Mouse (Mus musculus) CH12.LX (cell line): Measurements from ENCODE around the gene Cdk15. TPM values are rescaled to one million over a fixed set of nuclear protein-coding genes. Genes with fewer than 3 reads are reported as not detected.

Source experiments
- DNase-seq: peaks from one replicate; pipeline ENCODE4 v3.0.0-alpha.2; 2013; ENCODE audit errors: extremely low read depth
- H3K27ac ChIP-seq: 2 replicates; pipeline ENCODE4 v1.5.1; 2012; ENCODE audit warnings: low read depth, mild to moderate bottlenecking, control low read depth, moderate library complexity; ENCODE audit not compliant: insufficient read depth
- H3K27me3 ChIP-seq: replicated peaks from 2 replicates; pipeline ENCODE3; 2012; ENCODE audit warnings: inconsistent platforms
- H3K36me3 ChIP-seq, 2 experiments: replicated peaks in 1 of 2; 2 replicates each; pipeline versions ENCODE3 to v1.6.1; 2012; ENCODE audit warnings: inconsistent platforms in 1 of 2, low read length in 1 of 2, mild to moderate bottlenecking in 1 of 2, mixed read lengths in 1 of 2, moderate library complexity in 1 of 2; ENCODE audit not compliant: control insufficient read depth in 1 of 2, insufficient read depth in 1 of 2
- H3K4me1 ChIP-seq, 2 experiments: 2 replicates each; pipeline ENCODE4 v1.6.1; 2012; ENCODE audit warnings: inconsistent platforms in 1 of 2, moderate library complexity in 1 of 2; ENCODE audit not compliant: insufficient read depth in 2 of 2, control insufficient read depth in 1 of 2
- H3K4me2 ChIP-seq: 2 replicates; pipeline ENCODE4 v1.6.1; 2012; ENCODE audit warnings: low read depth, mild to moderate bottlenecking, control low read depth; ENCODE audit not compliant: poor library complexity, insufficient read depth, severe bottlenecking
- H3K4me3 ChIP-seq, 3 experiments: fragments of 150-350 bp in 1 of 3; sonication (generic) in 1 of 3; replicated peaks in 1 of 3; 2 replicates each; pipeline versions ENCODE3 to v1.5.1; 2011 to 2012; ENCODE audit warnings: low read depth in 2 of 3, low read length in 2 of 3, mild to moderate bottlenecking in 2 of 3, moderate library complexity in 2 of 3, control low read depth in 1 of 3, improper control_type of control experiment in 1 of 3, inconsistent platforms in 1 of 3, mixed read lengths in 1 of 3; ENCODE audit not compliant: poor library complexity in 1 of 3
- H3K79me2 ChIP-seq: replicated peaks from 2 replicates; pipeline ENCODE4 v1.6.1; 2012; ENCODE audit warnings: mild to moderate bottlenecking, moderate library complexity; ENCODE audit not compliant: control insufficient read depth, poor library complexity, insufficient read depth, severe bottlenecking; ENCODE audit errors: extremely low read depth
- H3K9ac ChIP-seq: 2 replicates; pipeline ENCODE4 v1.6.1; 2012; ENCODE audit warnings: low read depth, mild to moderate bottlenecking, control low read depth, moderate library complexity; ENCODE audit not compliant: insufficient read depth
- H3K9me3 ChIP-seq: replicated peaks from 2 replicates; pipeline ENCODE3; 2012; ENCODE audit warnings: low read length, inconsistent platforms, mixed read lengths
- CHD1 ChIP-seq: IDR thresholded peaks from 2 replicates; pipeline ENCODE4 v1.6.1; 2012; ENCODE audit warnings: low read depth, low read length, improper control_type of control experiment, inconsistent platforms
- CHD2 ChIP-seq: IDR thresholded peaks from 2 replicates; pipeline ENCODE4 v1.6.1; 2011; ENCODE audit warnings: low read length, improper control_type of control experiment
- CTCF ChIP-seq, 2 experiments: IDR thresholded peaks in 1 of 2; conservative IDR thresholded peaks in 1 of 2; 2 replicates each; pipeline ENCODE4 v1.5.1; 2011 to 2012; ENCODE audit warnings: low read depth in 2 of 2, low read length in 2 of 2, improper control_type of control experiment in 1 of 2, inconsistent platforms in 1 of 2, mild to moderate bottlenecking in 1 of 2, moderate library complexity in 1 of 2
- GABPA ChIP-seq: IDR thresholded peaks from 2 replicates; pipeline ENCODE4 v1.6.1; 2012; ENCODE audit warnings: low read depth, low read length, improper control_type of control experiment, inconsistent platforms; ENCODE audit not compliant: insufficient replicate concordance
- HCFC1 ChIP-seq: IDR thresholded peaks from 2 replicates; pipeline ENCODE4 v1.6.1; 2012; ENCODE audit warnings: low read depth, mild to moderate bottlenecking, inconsistent platforms, low read length, improper control_type of control experiment
- JUN ChIP-seq: IDR thresholded peaks from 2 replicates; pipeline ENCODE4 v1.6.1; 2011; ENCODE audit warnings: low read depth, mild to moderate bottlenecking, low read length, improper control_type of control experiment, moderate library complexity; ENCODE audit not compliant: insufficient read depth
- KAT2A ChIP-seq: IDR thresholded peaks from 2 replicates; pipeline ENCODE4 v1.6.1; 2012; ENCODE audit warnings: low read length, improper control_type of control experiment, inconsistent platforms; ENCODE audit not compliant: insufficient replicate concordance
- MAZ ChIP-seq: IDR thresholded peaks from 2 replicates; pipeline ENCODE4 v1.6.1; 2012; ENCODE audit warnings: low read depth, mild to moderate bottlenecking, inconsistent platforms, low read length, improper control_type of control experiment, moderate library complexity
- MXI1 ChIP-seq: IDR thresholded peaks from 2 replicates; pipeline ENCODE4 v1.6.1; 2011; ENCODE audit warnings: mild to moderate bottlenecking, low read depth, low read length, improper control_type of control experiment
- MYC ChIP-seq: IDR thresholded peaks from 2 replicates; pipeline ENCODE4 v1.6.1; 2011; ENCODE audit warnings: low read depth, mild to moderate bottlenecking, improper control_type of control experiment, low read length
- POLR2A ChIP-seq: IDR thresholded peaks from 2 replicates; pipeline ENCODE4 v1.6.1; 2011; ENCODE audit warnings: low read depth, mild to moderate bottlenecking, improper control_type of control experiment, low read length
- POLR2AphosphoS2 ChIP-seq: IDR thresholded peaks from 2 replicates; pipeline ENCODE4 v1.6.1; 2011; ENCODE audit warnings: low read depth, low read length, improper control_type of control experiment
- RAD21 ChIP-seq: IDR thresholded peaks from 2 replicates; pipeline ENCODE4 v1.6.1; 2011; ENCODE audit warnings: low read depth, mild to moderate bottlenecking, low read length, improper control_type of control experiment, moderate library complexity
- SMC3 ChIP-seq: IDR thresholded peaks from 2 replicates; pipeline ENCODE4 v1.6.1; 2011; ENCODE audit warnings: low read depth, low read length, improper control_type of control experiment
- TBP ChIP-seq: conservative IDR thresholded peaks from 2 replicates; pipeline ENCODE4 v1.6.1; 2011; ENCODE audit warnings: low read depth, low read length, improper control_type of control experiment
- USF2 ChIP-seq: conservative IDR thresholded peaks from 2 replicates; pipeline ENCODE4 v1.6.1; 2011; ENCODE audit warnings: low read depth, low read length, improper control_type of control experiment
- ZC3H11A ChIP-seq: IDR thresholded peaks from 2 replicates; pipeline ENCODE4 v1.6.1; 2012; ENCODE audit warnings: low read depth, mild to moderate bottlenecking, inconsistent platforms, low read length, improper control_type of control experiment
- ZMIZ1 ChIP-seq: IDR thresholded peaks from 2 replicates; pipeline ENCODE4 v1.6.1; 2012; ENCODE audit warnings: low read depth, mild to moderate bottlenecking, inconsistent platforms, low read length, improper control_type of control experiment
- dilution Hi-C: fragments of 300-500 bp; cut with MboI; formaldehyde crosslinking; loops from 2 replicates; pipeline ENCODE4 v1.14.3; 2020; ENCODE audit warnings: low sequenced_read_pairs; ENCODE audit not compliant: extremely low pct_unique_long_range_greater_than_20kb, extremely low pct_ligation_motif_present
- in situ Hi-C: fragments of 300-500 bp; cut with MboI; formaldehyde crosslinking; loops from 3 replicates; pipeline ENCODE4 v1.14.3; 2019; ENCODE audit warnings: low sequenced_read_pairs, low pct_ligation_motif_present, low pct_unique_long_range_greater_than_20kb, mixed read lengths
- polyA plus RNA-seq: library from polyadenylated mRNA; unstranded; fragments of >175 nt; gene quantifications from 2 replicates; pipeline ENCODE4 v1.2.1, GENCODE M21; 2012; ENCODE audit warnings: low read depth; ENCODE audit not compliant: insufficient read length
- total RNA-seq, 2 experiments: library from RNA; depleted of rRNA; stranded (reverse); fragments of 300-350 nt in 1 of 2; fragments of >200 nt in 1 of 2; gene quantifications; 2 replicates each; pipeline ENCODE4 v1.2.3; 2012 to 2014

Gene Cdk15
- total and polyA plus RNA-seq, 3 experiments, result 0.13 TPM; not detected in 2

DNA sequence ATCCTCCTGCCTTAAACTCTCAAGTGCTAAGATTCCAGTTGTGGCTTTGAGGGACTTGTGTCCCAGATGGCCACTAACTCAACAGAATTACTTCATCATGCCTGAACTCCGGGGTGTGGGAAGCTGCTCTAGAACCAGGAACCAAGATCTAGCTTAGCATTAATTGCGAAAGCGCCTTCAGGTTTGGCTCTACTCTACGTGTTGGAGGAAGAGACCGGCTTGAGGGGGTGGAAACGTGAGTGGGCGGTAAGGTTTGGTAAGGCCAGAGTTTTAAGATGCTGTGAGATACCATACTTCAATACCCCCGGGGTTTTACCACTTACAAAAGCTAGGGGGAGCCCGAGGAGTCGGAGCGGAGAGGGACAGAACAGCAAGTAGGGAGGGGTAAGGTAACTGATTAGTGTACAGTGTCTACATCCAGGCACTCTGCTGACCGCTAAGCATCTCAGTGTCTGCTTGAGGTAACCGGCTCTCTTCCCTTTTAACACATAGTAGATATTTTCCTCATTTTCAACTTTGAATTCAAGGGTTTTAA is 29.7 kb downstream of the Cdk15 start:
- TF ChIP-seq SMC3 (peak; percentile 45), CTCF (conservative IDR thresholded peaks at IDR 0.05 in 1 of 2, IDR thresholded peaks at IDR 0.05 in 1 of 2; ENCODE audit: low read depth in 2 of 2, low read length in 2 of 2) (peak; percentile 28 to 66), HCFC1 (no peak), USF2 (no peak), RAD21 (peak; percentile 48)
- H3K36me3 ChIP-seq, result no peaks in the 10 kb centered on the region

DNA sequence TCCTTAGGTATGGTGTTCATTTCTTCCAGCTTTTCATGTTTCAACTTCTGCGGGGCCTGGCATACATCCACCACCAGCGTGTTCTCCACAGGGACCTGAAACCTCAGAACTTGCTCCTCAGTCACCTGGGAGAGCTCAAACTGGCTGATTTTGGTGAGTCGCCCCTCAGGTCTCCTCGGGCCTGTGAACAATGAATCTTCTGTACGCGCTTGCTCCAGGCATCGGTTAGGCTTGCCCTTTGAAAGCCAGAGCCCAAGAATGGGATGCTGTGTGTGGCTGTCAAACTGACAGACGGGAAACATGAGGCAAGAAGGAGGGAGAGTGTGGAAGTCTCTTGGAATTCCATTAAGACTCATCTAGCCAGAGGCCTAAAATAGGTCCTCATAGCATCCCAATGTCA is 31.0 kb downstream of the Cdk15 start:
- Histone ChIP-seq H3K79me2 (no peaks in the 10 kb centered on the region), H3K27ac (no peak overlapping the region), H3K36me3 (no peaks in the 10 kb centered on the region), H3K4me1 (no peaks in the 10 kb centered on the region), H3K9me3 (no peaks in the 10 kb centered on the region)
- no peak for DNase-seq
- dilution Hi-C loops, result no loop called here
- TF ChIP-seq MAZ (no peak), ZC3H11A (no peak), ZMIZ1 (no peak), MXI1 (no peak), SMC3 (no peak), POLR2A (no peak), KAT2A (no peak), TBP (no peak), JUN (no peak), CHD2 (no peak)
- TF ChIP-seq, all 38 proteins: peak for 0
- Histone ChIP-seq H3K4me3 (no peak overlapping the region), H3K4me2 (no peak overlapping the region), H3K27me3 (no peaks in the 10 kb centered on the region), H3K9ac (no peak overlapping the region)
- in situ Hi-C loops, result no loop called here

More for the DNA sequence above, 29.7 kb downstream of the Cdk15 start:
- no peak overlapping the region for H3K4me3 ChIP-seq
- in situ Hi-C loops, result no loop called here
- no peak overlapping the region for H3K4me2 ChIP-seq
- H3K4me1 ChIP-seq, result no peaks in the 10 kb centered on the region
- DNase-seq, result peak; percentile 41
- H3K79me2 ChIP-seq, result no peaks in the 10 kb centered on the region
- H3K27me3 ChIP-seq, result no peaks in the 10 kb centered on the region
- no peak overlapping the region for H3K9ac ChIP-seq
- H3K27ac ChIP-seq, result no peak overlapping the region
- dilution Hi-C loops, result no loop called here
- no peaks in the 10 kb centered on the region for H3K9me3 ChIP-seq

DNA sequence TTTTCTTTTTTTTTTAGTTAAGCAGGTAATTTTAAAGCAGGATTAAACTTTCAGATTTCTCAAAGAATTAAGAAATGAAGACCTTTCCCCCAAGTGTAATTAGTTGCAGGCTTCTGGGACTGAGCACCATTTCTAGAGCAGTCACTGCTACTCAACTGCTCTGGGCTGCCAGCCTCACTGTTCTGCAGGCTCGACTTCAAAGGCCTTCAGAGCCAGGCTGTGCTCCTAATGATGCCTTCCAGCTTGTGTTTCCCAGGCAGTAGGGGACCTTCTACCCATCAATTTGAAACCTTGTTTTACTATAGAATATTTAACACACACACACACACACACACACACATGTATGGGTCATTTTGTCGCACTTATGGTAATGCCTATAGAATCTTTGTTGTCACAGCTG is 34.9 kb downstream of the Cdk15 start:
- no peak overlapping the region for H3K4me3 ChIP-seq
- in situ Hi-C loops (no loop called here), dilution Hi-C loops (no loop called here)
- no peaks in the 10 kb centered on the region for H3K9me3 ChIP-seq
- no peaks in the 10 kb centered on the region for H3K4me1 ChIP-seq
- H3K9ac ChIP-seq, result no peak overlapping the region
- H3K79me2 ChIP-seq, result no peaks in the 10 kb centered on the region
- H3K27ac ChIP-seq, result no peak overlapping the region
- no peaks in the 10 kb centered on the region for H3K36me3 ChIP-seq
- H3K27me3 ChIP-seq, result no peaks in the 10 kb centered on the region
- TF ChIP-seq MYC, result no peak
- no peak for TF ChIP-seq CHD1
- no peak for TF ChIP-seq GABPA
- no peak for TF ChIP-seq POLR2AphosphoS2
- no peak for TF ChIP-seq POLR2A
- no peak for TF ChIP-seq HCFC1
- H3K4me2 ChIP-seq, result no peak overlapping the region
- DNase-seq, result no peak
